Mouse (Mus musculus): ENCODE measurements around the gene Fgfr2.

DNA sequence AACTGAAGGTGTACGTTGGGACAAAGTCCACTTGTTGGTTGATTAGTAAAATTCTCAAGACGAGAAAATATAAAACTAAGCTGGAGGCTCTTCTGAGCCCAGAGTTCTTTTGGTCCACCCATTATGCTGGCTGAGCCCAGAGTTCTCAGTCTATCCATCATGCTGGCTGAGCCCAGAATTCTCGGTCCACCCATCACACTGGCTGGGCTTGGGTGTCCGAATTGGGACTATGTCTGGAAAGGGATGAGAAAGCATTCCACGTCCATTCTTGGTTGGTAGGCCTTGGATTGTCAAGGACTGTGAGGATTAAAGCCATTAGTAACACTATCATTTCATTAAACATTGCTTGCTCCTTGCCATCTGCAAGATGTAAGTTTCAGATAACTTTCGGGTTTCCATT, 767.4 kb downstream of the Fgfr2 start:
- TF ChIP-seq CTCF (IDR thresholded peaks at IDR 0.05; ENCODE audit: borderline replicate concordance, insufficient read depth, low read length) (no peak), POLR2A (IDR thresholded peaks at IDR 0.05; ENCODE audit: low read depth, low read length) (no peak)
